ENCODE assay signal across 8 mouse cellular contexts in the genomic region with DNA sequence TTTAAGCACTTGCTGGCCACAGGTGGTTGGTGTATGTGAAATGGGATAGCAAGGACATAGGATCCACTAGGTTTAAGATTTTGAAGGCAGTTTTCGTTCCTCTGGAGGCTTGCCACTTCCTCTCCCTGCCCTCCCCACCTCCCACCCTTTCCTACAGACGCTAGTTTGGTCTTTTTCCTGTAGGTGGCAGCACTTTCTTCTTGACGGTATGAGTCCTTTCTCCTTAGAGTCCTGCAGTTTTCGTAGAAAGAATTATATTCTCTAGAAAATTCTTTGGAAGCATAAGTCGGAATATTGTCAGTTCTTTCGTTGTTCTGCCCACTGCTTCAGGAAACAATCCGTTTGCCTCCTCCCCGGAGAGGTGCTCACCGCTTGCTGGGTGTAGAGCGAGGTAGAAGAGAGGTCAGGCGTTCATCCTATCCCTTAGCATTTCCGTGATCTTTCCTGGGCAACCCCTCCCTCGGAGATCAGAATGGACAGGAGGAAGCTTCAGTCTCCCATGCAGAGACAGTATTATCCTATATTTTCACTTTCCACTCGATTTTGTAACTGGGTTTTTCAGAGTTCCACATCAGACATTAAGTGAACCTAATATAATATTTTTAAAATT.
DNase-seq lines count a peak whose midpoint lies in the region; ATAC-seq and TF ChIP-seq lines count a peak whose summit lies in the region.
"Not testable (repeated sequence)": the region's sequence is repeated elsewhere in the genome, so short reads cannot be mapped to it uniquely, and the experiment has no call there.

No protein-coding gene starts in this region.

- H3K27ac ChIP-seq in gastrocnemius, adult 2 months; hindbrain, embryonic 13.5 days; lung, embryonic 15.5 days; neural tube, embryonic 11.5 days (ENCODE audit: low read depth, low read length): not testable (repeated sequence)

- 25% methylated on average over 14 of the region's 14 CpGs for WGBS in hindbrain, embryonic 13.5 days
- 19% methylated on average over 14 of the region's 14 CpGs for WGBS in lung, embryonic 15.5 days
- 27% methylated on average over 14 of the region's 14 CpGs for whole genome bisulfite sequencing in neural tube, embryonic 11.5 days

- H3K9ac ChIP-seq in hindbrain, embryonic 13.5 days; lung, embryonic 15.5 days; neural tube, embryonic 11.5 days (ENCODE audit: low read length): not testable (repeated sequence)

- intact Hi-C loops in gastrocnemius, adult 2 months (cut with DNase I): loop anchor here (5.0 kb wide), 2 partner anchors 37 to 53 kb away; no protein-coding TSS in a partner anchor

- ATAC-seq in hindbrain, embryonic 13.5 days (ENCODE audit: low FRiP score): peak; percentile 84
- ATAC-seq in lung, embryonic 15.5 days (ENCODE audit: borderline replicate concordance, extremely low read depth, low FRiP score, low TSS enrichment): not testable (repeated sequence)
- ATAC-seq in neural tube, embryonic 11.5 days (ENCODE audit: insufficient read depth, low FRiP score, low TSS enrichment): peak; percentile 81; the same call in 1 of the 2 replicates

- H3K4me1 ChIP-seq in hindbrain, embryonic 13.5 days (replicated peaks); lung, embryonic 15.5 days; neural tube, embryonic 11.5 days (ENCODE audit: control insufficient read depth, insufficient read depth, low read length): not testable (repeated sequence)

- TF ChIP-seq CTCF in gastrocnemius, adult 2 months (IDR thresholded peaks at IDR 0.05): peak; percentile 52

- DNase-seq in R1 (ENCODE audit: low read depth, low spot score): peak; percentile 28
- peak; percentile 41 to 60 for DNase-seq in cerebellum, postnatal 25 days
- DNase-seq in gastrocnemius, adult 2 months: peak; percentile 30
- DNase-seq in layer of hippocampus, adult 11-12 months (ENCODE audit: low spot score): peak; percentile 58
- DNase-seq in neural tube, embryonic 11.5 days (ENCODE audit: low spot score): peak; percentile 16
- peak; percentile 20 for DNase-seq in testis, postnatal 14 days (ENCODE audit: low spot score)

- H3K4me3 ChIP-seq in gastrocnemius, adult 2 months: peak overlapping the region; percentile 57
- not testable (repeated sequence) for H3K4me3 ChIP-seq in hindbrain, embryonic 13.5 days; lung, embryonic 15.5 days; neural tube, embryonic 11.5 days (ENCODE audit: low read depth, low read length)

- H3K36me3 ChIP-seq in hindbrain, embryonic 13.5 days; lung, embryonic 15.5 days; neural tube, embryonic 11.5 days (ENCODE audit: control insufficient read depth, insufficient read depth, low read length): not testable (repeated sequence)

- H3K27me3 ChIP-seq in hindbrain, embryonic 13.5 days; lung, embryonic 15.5 days; neural tube, embryonic 11.5 days (ENCODE audit: control insufficient read depth, insufficient read depth, low read length): not testable (repeated sequence)

- peak overlapping the region; percentile 35; the same call in 1 of the 2 replicates for H3K4me2 ChIP-seq in hindbrain, embryonic 13.5 days
- H3K4me2 ChIP-seq in lung, embryonic 15.5 days: peak overlapping the region; percentile 39
- not testable (repeated sequence) for H3K4me2 ChIP-seq in neural tube, embryonic 11.5 days (ENCODE audit: low read depth)

- H3K9me3 ChIP-seq in hindbrain, embryonic 13.5 days; lung, embryonic 15.5 days; neural tube, embryonic 11.5 days (ENCODE audit: control insufficient read depth, low read length): not testable (repeated sequence)
